Mouse (Mus musculus) 3T3-L1 (cell line): ENCODE data around the gene Rab43.
"Not testable (repeated sequence)": the region's sequence is repeated elsewhere in the genome, so short reads cannot be mapped to it uniquely, and the experiment has no call there.

Experiments
- DNase-seq: peaks from one replicate; pipeline ENCODE4 v3.0.0-alpha.2; 2015; ENCODE audit warnings: low read depth, low spot score

Rab43 gene

DNA sequence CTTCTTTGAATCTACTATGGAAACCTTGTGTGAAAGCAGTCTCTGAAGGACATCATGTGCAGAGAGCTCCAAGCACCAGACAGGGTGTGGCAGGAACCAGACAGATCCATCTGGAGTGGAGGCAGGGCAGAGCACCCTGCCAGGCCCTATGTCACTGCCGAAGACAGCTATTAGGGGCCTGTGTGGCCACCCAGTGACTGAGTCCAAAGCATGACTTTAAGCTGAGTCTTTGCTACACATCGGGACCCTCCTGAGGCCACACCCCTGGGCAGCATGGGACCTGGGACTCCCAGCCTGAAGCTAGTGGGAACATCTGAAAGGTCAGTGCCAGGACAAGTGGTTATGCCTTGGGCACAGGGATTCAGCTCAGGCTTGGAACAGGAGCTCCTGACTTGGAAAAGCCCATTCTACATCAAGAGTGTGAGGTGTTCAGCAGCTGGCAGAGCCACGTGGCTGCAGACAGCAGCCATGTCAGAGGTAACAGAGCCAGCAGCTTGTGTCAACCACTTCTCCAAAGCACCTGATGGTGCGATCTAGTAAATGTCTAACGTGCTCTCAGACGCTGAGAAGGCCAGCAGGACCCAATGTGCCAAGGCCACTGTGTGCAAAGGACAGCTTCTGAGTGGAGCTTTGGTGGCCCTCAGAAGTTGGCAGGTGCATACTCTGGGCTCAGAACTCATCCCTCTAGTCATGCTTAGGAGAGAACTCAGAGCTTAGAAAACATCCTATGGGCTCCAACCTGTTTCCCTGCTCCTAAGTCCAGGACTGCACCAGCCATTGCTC, 24.7 kb downstream of the Rab43 start:
- peak; percentile 26 for DNase-seq

DNA sequence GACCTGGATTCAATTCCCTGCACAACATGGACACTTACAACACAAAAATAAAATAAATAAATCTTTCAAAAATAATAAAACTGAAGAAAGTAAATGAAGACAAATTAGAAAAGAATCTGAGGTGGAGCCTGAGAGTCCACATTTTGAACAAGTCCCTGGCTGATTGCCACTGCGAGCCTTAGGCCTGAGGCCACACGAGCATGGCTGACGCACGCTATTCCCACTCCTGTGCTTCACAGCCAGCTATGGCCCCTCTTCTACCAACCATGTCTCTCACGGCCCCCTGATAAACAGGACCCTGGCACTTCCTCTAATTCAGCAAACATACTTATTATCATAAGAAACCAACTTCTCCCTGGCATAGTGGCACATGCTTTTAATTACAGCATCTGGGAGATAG, 25.3 kb downstream of the Rab43 start:
- DNase-seq, result no peak

DNA sequence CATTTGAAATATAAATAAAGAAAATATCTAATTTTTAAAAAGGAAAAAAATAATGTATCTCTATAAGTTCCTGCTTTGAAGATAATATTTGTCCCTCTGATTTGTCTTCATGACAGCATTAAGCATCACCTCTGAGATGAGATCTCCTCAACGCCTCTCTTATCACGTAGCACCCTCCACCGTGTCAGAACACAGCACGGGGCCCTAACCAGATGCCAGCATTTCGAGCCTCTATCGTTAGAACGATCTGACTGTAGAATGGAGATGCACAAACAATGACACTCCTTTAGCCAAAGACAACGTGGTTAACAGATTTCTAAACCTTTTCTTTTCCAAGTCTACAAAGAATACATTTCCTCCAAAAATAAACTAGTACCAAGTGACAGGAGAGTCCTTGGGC, 27.9 kb downstream of the Rab43 start:
- DNase-seq, result no peak

DNA sequence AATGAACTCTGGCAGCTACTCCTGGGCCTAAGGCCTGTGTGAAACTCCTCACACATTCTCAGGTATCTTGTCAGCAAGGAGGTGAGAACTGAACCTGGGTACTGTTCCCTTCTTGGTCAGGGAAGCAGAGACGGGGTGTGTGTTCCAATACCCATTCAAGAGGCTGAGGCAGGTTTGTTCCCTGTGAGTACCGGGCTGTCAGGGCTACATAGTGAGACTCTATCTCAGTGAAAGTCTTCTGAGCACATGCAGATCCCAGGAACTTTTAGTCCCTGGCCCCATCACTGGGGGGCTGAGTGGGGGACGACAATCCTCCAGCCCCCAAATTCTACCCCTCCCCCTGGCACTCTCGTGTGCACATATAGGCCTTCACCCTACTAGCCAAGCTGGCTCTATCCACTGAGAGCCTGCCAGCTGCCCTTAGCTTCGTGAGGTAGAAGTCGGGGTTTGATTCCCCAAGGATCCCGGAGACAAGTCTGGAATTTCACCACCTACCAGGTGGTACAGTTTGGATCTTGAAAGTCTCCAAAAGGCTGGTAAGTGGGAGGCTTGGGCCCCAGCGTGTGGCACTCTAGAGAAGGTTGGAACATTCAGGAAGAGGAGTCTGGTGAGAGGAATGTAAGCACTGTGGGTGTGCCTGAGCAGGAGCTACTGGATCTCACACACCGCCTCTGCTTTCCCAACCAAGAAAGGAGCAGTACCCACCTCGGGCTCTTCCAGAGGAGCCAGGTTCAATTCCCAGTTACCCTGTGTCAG, 31.2 kb downstream of the Rab43 start:
- DNase-seq, result no peak

DNA sequence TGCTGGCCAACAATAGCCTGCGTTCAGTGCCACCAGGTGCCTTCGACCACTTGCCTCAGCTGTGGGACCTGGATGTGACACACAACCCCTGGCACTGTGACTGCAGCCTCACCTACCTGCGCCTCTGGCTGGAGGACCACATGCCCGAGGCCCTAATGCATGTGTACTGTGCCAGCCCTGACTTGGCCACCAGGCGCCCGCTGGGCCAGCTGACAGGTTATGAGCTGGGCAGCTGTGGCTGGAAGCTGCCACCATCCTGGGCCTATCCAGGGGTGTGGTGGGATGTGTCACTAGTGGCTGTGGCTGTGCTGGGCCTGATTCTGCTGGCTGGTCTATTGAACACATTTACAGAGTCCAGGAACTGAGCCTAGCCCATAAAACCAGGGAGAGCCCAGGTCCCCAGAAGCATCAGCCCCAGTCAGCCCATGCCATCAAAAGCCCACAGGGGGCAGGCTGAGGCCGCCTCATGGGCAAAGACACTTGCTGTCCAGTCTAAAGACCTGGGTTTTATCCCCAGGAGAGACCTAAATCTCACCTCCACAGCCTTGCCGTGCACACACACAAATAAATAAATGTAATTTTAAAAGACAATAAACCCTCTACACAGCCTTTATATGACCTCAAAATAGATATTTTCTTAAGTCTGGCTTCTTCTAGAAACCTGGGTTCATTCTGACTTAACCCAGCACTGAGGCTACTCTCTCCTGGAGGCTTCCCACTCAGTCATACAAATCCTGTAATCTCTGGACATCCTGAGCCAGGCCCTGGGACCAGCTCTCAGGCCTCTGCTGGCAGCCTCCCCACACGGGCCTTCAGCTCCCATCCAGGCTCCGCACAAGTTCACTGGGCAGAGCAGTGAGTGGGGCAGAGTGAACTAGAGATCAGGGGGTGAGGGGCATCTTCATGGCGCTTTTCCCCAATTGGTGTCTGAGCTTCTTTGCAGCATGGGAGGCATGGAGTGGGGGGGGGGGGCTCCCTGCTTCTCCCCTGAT, 32.5 kb downstream of the Rab43 start:
- DNase-seq, result no peak

DNA sequence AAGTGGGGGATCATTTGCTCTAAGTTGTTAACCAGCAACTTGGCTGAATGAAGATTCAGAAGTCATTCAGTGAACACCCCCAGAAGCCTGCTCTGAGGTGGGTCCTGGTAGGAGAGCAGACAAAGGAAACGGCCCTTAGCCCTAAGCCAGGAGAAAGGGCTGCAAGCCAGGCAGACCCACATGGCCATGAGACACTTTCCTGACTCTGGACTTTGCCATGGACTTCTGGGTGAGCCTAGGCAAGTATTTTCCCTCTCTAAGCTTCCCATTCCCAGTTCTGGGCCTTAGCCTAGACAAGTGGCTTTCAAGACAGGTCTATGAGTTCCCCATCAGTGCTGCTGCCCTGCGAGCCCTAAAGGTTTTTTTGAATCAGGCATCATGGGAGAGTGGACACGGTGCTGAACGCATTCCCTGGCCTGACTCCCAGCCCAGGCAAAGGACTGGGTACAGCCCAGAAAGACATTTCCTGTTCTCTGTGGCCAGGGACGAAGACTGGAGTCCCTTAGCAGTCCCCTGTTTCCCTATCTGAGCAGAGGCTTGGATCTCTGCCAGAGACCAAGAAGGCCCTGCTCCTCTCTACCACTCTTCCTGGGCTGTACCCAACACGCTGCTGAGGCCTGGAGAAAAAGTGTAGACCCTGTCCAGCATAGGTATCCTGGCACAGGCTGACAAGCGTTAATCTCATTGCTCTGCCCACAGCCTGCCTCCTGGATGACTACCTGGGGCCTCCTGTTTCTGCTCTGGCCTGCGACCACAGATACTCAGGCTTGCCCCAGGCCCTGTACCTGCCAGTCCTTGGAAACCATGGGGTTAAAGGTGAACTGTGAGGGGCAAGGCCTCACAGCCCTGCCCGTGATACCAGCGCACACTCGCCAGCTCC, 33.4 kb downstream of the Rab43 start:
- no peak for DNase-seq

DNA sequence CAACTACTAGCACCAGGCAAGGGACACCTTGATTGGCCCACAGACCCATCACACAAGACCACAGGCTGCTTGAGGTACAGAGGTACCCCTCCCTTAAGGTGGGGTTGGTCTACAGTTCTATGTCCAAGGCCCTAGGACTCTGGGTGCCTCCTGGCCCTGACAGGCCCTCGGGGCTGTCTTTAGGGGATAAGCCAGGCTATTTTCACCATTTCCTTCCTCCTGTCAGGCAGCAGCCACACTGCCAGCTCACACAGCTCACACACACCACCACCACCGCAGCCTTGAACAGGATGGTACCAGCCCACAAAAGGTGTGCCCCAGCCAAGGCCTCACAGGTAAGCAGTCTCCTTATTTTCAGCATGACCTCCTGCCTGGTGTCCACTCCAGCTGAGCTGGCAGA, 34.1 kb downstream of the Rab43 start, which contains the start of gene Gp9:
TSS of gene Gp9 (plus strand) at position 231 of the 400 bp plus-strand sequence.
- DNase-seq, result no peak

DNA sequence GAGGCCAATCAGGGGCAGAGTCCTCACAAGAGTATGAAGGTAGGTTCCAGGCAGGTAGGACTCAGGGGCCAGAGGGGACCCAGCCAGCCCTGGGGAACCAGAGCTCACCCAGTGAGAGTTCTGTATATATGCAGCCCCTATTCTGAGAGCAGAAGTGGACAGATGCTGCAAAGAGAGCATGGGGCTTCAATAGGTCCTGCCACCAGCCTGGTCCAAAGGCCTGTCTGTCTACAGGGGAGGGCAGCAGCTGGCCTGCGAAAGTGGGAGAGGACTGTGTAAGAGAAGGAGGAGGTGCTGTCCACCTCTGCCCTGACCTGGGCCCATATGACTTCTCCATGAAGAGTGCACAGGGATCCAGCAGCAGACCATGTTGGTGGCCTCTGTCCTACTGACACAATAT, 35.3 kb downstream of the Rab43 start:
- DNase-seq, result no peak

DNA sequence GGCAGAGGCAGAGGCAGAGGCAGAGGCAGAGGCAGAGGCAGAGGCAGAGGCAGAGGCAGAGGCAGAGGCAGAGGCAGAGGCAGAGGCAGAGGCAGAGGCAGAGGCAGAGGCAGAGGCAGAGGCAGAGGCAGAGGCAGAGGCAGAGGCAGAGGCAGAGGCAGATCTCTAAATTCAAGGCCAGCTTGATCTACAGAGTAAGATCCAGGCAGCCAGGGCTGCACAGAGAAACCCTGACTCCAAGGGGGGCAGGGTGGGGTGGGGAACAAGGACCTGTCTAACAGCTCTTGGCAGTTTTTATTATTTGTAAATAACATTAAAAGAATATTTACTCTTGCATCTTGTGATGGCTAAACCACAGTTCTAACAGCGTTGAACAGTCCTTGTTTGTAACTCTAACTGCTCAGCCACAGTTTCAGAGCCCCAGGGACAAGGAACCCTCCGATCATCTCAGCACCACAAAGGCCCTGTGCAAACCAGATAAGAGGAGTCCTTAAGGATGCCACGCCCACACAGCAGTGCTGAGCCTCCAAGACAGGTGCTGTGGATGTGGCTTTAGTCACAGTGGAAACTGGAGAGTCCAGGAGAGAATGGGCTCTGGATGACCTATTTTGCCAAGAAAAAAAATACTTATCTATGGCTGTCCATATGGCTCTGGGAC, 36.2 kb downstream of the Rab43 start:
- DNase-seq, result no peak

DNA sequence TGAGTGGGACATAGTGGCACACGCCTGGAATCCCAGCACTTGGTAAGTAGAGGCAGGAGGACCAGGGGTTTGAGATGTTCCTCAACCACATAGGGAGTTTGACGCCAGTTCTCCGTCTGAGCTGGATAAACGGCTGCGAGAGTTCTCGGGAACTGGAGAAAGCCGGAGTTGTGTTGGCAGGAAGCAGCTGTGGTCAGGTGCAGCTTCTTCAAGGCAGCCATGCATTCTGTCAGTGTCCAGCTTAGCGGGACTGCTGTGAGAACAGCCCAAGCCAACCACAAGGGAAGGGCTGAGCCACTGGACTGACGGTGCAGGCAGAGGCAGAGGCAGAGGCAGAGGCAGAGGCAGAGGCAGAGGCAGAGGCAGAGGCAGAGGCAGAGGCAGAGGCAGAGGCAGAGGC, 37.1 kb downstream of the Rab43 start:
- no peak for DNase-seq

DNA sequence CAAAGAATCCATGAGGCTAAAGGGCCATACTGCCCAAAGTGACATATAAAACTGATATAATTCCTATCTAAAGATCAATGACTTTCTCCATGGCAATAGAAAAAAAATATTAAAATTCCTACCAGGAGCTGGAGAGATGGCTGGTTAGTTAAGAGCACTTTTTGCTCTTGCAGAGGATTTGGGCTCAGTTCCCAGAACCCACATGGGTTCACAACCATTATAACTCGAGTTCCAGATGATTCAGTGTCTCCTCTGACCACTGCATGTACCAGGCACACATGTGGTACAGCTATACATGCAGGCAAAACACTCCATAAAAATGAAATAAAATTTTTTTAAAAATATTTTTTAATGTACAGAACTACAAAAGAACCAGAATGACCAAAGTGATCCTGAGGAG, 37.5 kb downstream of the Rab43 start:
- DNase-seq, result peak; percentile 59

DNA sequence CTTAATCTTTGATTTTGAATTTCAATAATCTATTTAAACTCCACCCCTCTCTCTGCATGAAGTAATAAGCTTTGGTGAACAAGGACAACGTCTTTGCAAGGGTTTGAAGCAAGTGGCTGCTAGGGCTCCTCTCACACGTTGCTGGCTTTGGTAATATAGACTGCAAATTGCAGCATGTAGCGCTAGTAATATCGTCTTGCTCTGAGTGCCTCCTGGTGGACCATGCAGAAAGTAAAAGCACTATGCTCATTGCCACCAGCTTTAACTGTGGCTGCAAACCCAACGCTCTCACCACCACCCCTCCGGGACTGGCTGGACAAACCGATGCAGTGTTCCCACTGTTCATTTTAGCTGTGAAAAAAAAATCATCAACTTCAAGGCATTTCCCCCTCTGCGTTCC, 41.3 kb downstream of the Rab43 start:
- peak; percentile 73 for DNase-seq

DNA sequence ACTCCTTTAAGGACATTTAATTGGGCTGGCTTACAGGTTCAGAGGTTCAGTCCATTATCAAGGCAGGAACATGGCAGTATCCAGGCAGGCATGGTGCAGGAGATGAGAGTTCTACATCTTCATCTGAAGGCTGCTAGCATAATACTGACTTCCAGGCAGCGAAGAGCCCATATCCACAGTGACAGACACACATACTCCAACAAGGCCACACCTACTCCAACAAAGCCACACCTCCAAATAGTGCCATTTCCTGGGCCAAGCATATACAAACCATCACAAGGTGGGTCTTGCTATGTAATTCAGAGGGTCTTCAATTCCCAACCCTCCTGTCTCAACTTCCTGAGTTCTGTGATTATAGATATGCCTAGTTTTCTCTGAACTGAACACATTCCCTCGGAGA, 47.7 kb downstream of the Rab43 start:
- not testable (repeated sequence) for DNase-seq

DNA sequence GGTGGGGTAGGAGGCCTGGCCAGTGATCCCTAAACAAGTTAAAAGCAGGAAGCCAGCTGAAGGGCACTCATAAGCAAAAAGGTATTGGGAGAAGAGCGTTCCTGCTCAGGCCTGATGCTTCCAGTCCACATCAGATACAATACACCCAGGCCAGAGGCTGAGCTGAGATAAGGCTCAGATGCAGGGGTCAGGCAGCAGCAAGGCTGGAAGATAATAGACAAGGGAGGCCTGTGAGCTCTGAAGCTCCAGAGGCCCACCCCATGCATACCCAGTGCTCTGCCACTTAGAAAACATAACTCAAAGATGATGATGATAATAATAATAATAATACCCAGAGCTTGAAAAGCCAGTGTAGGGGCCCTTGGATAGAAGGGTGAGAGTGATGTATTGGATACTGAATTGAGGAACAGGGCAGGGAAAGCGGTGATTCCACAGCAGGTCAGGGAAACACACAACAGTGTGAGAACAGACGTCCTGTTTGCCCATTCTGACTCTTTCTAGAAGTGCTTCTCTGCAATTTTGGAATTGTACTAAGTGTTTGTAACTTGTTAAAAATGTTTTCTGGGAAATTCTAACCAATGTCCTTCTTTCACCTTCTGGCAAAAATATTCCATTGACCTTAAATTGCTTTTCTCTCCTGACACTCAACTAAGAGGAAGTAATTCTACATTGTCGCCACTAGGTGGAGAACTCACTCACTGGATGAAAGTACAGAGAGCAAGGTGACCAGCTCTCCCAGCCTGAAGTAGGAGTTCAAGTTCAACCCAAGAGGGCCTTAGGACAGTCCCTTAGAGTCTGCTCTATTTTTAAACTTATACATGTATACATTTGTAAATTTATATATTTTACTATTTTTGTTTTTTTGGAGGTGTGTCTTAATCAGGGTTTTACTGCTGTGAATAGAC, 48.3 kb downstream of the Rab43 start:
- peak; percentile 68 for DNase-seq

DNA sequence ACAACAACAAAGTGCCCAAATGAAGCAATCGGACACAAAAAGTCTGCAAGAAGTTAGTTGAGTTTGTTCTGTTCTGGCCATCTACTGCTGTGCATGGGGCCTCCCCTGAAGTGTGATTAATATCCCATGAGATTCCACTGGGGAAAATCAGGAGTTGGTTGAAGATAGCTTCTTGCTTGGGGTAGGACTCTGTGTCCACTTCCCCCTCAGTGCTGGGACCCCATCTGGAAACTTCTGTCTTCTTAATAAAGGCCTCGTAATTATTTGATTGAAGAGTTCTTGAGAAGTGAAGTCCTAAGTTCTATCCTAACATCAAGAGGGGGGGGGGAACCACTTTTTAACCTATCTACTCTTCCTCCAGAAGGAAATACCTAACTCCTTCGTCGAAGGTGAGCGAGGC, 49.8 kb downstream of the Rab43 start:
- DNase-seq, result no peak

DNA sequence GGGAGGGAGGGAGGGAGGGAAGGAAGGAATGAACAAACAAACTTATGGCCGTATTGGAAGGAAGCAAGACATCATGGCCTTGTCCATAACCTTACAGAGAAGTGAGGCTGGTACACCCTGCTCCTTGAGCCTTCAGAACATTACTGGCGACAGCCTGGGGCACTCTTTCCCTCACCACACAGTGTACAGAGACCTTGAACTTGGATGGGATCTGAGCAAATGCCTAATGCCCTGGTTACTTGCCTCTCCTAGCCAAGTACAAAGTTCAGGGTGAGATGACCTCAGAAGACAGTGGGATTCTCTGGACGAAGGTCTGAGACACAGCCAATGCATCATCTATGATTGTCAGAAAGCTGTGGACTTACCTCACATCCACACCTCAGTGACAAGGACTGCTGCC, 52.1 kb downstream of the Rab43 start:
- no peak for DNase-seq

DNA sequence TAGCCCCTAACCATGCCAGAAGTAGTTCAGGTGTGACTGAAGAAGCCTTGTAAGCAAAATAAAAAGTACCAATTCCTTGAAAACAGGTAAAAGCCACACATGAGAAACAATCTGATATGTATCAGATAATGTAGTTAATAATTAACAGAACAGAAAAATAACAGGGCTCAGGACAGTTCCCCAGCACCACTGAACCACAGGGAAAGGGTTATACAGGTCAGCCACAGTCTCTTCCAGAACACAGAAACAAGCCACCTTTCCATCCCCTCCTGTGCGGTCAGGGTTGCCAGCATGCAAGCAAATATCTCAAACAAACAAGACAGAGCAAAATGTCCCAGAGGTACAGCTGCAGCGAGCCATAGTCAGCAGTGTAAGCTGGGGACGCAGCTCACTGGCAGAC, 52.6 kb downstream of the Rab43 start:
- DNase-seq, result no peak

DNA sequence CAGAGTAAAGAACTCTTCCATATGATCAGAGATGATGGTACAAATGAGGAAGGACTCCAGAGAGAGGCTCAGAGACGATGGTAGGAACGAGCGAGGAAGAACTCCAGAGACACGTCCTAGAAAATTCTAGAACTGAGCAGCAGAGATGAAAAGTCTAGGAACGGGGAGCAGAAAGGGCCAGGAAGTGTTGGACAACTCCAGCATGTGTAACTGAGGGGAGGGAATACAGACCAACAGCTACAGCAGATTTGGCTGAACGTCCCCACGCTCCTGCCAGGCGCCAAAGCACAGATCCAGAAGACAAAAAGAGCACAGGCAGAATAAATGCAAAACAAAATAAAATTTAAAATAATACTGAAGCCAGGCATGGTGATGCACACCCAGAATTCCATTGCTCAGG, 55.1 kb downstream of the Rab43 start:
- no peak for DNase-seq

DNA sequence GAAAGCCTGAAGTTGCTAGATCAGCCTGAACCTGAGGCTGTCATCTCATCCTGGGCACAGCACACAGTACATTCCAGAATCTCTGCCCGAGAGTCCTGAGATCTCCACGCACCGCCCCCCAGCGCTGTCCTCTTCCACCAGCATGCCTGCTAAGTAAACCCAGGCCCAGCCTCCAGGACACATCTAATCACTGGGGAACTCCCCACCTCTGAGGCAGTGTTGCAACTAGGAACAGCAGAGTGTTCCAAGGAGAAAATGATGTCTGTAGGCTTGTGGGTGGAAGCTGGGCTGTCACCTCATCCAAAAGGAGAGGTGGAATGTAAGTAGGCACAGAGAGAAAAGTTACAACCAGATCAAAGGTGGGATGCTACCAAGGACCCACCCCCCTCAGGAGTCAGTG, 56.8 kb downstream of the Rab43 start:
- DNase-seq, result peak; percentile 58
